Mouse (Mus musculus): ENCODE results near the gene Ces1c. TPM values are rescaled to one million over a fixed set of nuclear protein-coding genes. Genes with fewer than 3 reads are reported as not detected.

Gene Ces1c
- polyA plus RNA-seq (2015; fragmentation: Nextera tagmentation; extraction: Ambion mirVana) = not detected in 2 replicates

GRCm38 (mm10) chr8:93131233-93131980 is at the start of gene Ces1c:
Gene Ces1c (minus strand): TSS chr8:93131283.
- Histone ChIP-seq H3K4me3 (no peak within 1 kb of the TSS), H3K4me1 (no peaks in the 10 kb centered on the region), H3K9ac (no peak within 1 kb of the TSS), H3K9me3 (no peaks in the 10 kb centered on the region), H3K27me3 (no peaks in the 10 kb centered on the region), H3K4me2 (replicated peaks) (no peak within 1 kb of the TSS), H3K36me3 (no peaks in the 10 kb centered on the region), H3K27ac (no peak within 1 kb of the TSS)
- ATAC-seq (ENCODE audit: low FRiP score, low read depth) = no peak
- WGBS = 86% methylated on average over 3 of the region's 3 CpGs

- Histone ChIP-seq H3K4me1 (peaks cover 7% of the 10 kb centered on the region), H3K9ac (no peak overlapping the region), H3K9me3 (no peaks in the 10 kb centered on the region), H3K27me3 (no peaks in the 10 kb centered on the region), H3K36me3 (no peaks in the 10 kb centered on the region), H3K27ac (no peak overlapping the region), H3K4me2 (replicated peaks) (no peak overlapping the region), H3K4me3 (no peak overlapping the region)
- ATAC-seq (ENCODE audit: low FRiP score, low read depth) = no peak
- 73% methylated on average over 4 of the region's 4 CpGs for WGBS
These were observed 49.6 kb upstream of the Ces1c start for GRCm38 (mm10) chr8:93180581-93181129.

GRCm38 (mm10) chr8:93176593-93176992 is 45.5 kb upstream of the Ces1c start:
- no peak overlapping the region for H3K9ac ChIP-seq
- H3K4me3 ChIP-seq = no peak overlapping the region
- H3K27ac ChIP-seq = no peak overlapping the region
- no peaks in the 10 kb centered on the region for H3K9me3 ChIP-seq
- no peaks in the 10 kb centered on the region for H3K27me3 ChIP-seq
- H3K4me1 ChIP-seq = peaks cover 7% of the 10 kb centered on the region
- H3K4me2 ChIP-seq (replicated peaks) = no peak overlapping the region
- no peak for ATAC-seq (ENCODE audit: low FRiP score, low read depth)
- no peaks in the 10 kb centered on the region for H3K36me3 ChIP-seq
- 27% methylated on average over 1 of the region's 1 CpGs for WGBS

GRCm38 (mm10) chr8:93174554-93174953 is 43.5 kb upstream of the Ces1c start:
- H3K27ac ChIP-seq = no peak overlapping the region
- ATAC-seq (ENCODE audit: low FRiP score, low read depth) = no peak; the same call in 1 of the 2 replicates
- H3K4me2 ChIP-seq (replicated peaks) = no peak overlapping the region
- H3K9me3 ChIP-seq = no peaks in the 10 kb centered on the region
- no peaks in the 10 kb centered on the region for H3K27me3 ChIP-seq
- WGBS = 56% methylated on average over 2 of the region's 2 CpGs
- H3K9ac ChIP-seq = no peak overlapping the region
- H3K36me3 ChIP-seq = no peaks in the 10 kb centered on the region
- no peak overlapping the region for H3K4me3 ChIP-seq
- peaks cover 7% of the 10 kb centered on the region for H3K4me1 ChIP-seq

GRCm38 (mm10) chr8:93171846-93172590 is 40.9 kb upstream of the Ces1c start:
- ATAC-seq (ENCODE audit: low FRiP score, low read depth) = no peak
- H3K9ac ChIP-seq = no peak overlapping the region
- no peak overlapping the region for H3K4me3 ChIP-seq
- WGBS = 71% methylated on average over 1 of the region's 1 CpGs
- no peaks in the 10 kb centered on the region for H3K36me3 ChIP-seq
- no peaks in the 10 kb centered on the region for H3K27me3 ChIP-seq
- H3K4me1 ChIP-seq = peaks cover 7% of the 10 kb centered on the region
- H3K4me2 ChIP-seq (replicated peaks) = no peak overlapping the region
- no peaks in the 10 kb centered on the region for H3K9me3 ChIP-seq
- no peak overlapping the region for H3K27ac ChIP-seq

GRCm38 (mm10) chr8:93163363-93163762 is 32.3 kb upstream of the Ces1c start:
- WGBS = 97% methylated on average over 1 of the region's 1 CpGs
- no peak for ATAC-seq (ENCODE audit: low FRiP score, low read depth)
- no peaks in the 10 kb centered on the region for H3K27me3 ChIP-seq
- H3K4me2 ChIP-seq (replicated peaks) = no peak overlapping the region
- H3K9me3 ChIP-seq = no peaks in the 10 kb centered on the region
- H3K4me1 ChIP-seq = no peaks in the 10 kb centered on the region
- no peak overlapping the region for H3K9ac ChIP-seq
- H3K27ac ChIP-seq = no peak overlapping the region
- H3K36me3 ChIP-seq = no peaks in the 10 kb centered on the region
- H3K4me3 ChIP-seq = no peak overlapping the region

GRCm38 (mm10) chr8:93151401-93151800 is 20.3 kb upstream of the Ces1c start:
- no peak for ATAC-seq (ENCODE audit: low FRiP score, low read depth)
- no peak overlapping the region for H3K27ac ChIP-seq
- no peaks in the 10 kb centered on the region for H3K9me3 ChIP-seq
- H3K27me3 ChIP-seq = no peaks in the 10 kb centered on the region
- H3K36me3 ChIP-seq = no peaks in the 10 kb centered on the region
- H3K4me2 ChIP-seq (replicated peaks) = no peak overlapping the region
- H3K9ac ChIP-seq = no peak overlapping the region
- H3K4me1 ChIP-seq = no peaks in the 10 kb centered on the region
- H3K4me3 ChIP-seq = no peak overlapping the region
- 100% methylated on average over 1 of the region's 1 CpGs for WGBS

- H3K4me1 ChIP-seq = no peaks in the 10 kb centered on the region
- H3K27ac ChIP-seq = no peak overlapping the region
- no peak overlapping the region for H3K4me2 ChIP-seq (replicated peaks)
These were observed 16.2 kb upstream of the Ces1c start for GRCm38 (mm10) chr8:93147331-93147730.

GRCm38 (mm10) chr8:93140696-93141095 is 9.6 kb upstream of the Ces1c start:
- Histone ChIP-seq H3K9ac (no peak overlapping the region), H3K27ac (no peak overlapping the region), H3K9me3 (no peaks in the 10 kb centered on the region), H3K36me3 (no peaks in the 10 kb centered on the region), H3K4me2 (replicated peaks) (no peak overlapping the region), H3K27me3 (no peaks in the 10 kb centered on the region), H3K4me3 (no peak overlapping the region), H3K4me1 (no peaks in the 10 kb centered on the region)
- WGBS = 35% methylated on average over 1 of the region's 1 CpGs
- no peak for ATAC-seq (ENCODE audit: low FRiP score, low read depth)

More at GRCm38 (mm10) chr8:93147331-93147730, 16.2 kb upstream of the Ces1c start:
- Histone ChIP-seq H3K9ac (no peak overlapping the region), H3K9me3 (no peaks in the 10 kb centered on the region), H3K27me3 (no peaks in the 10 kb centered on the region), H3K4me3 (no peak overlapping the region), H3K36me3 (no peaks in the 10 kb centered on the region)
- no peak for ATAC-seq (ENCODE audit: low FRiP score, low read depth)

GRCm38 (mm10) chr8:93132196-93132595 is 1.1 kb upstream of the Ces1c start:
- WGBS = 89% methylated on average over 2 of the region's 2 CpGs
- H3K27me3 ChIP-seq = no peaks in the 10 kb centered on the region
- H3K4me3 ChIP-seq = no peak overlapping the region
- H3K4me1 ChIP-seq = no peaks in the 10 kb centered on the region
- H3K36me3 ChIP-seq = no peaks in the 10 kb centered on the region
- no peak overlapping the region for H3K4me2 ChIP-seq (replicated peaks)
- H3K27ac ChIP-seq = no peak overlapping the region
- no peak for ATAC-seq (ENCODE audit: low FRiP score, low read depth)
- H3K9ac ChIP-seq = no peak overlapping the region
- no peaks in the 10 kb centered on the region for H3K9me3 ChIP-seq

- ATAC-seq (ENCODE audit: low FRiP score, low read depth) = no peak
- no peak overlapping the region for H3K4me2 ChIP-seq (replicated peaks)
- H3K9me3 ChIP-seq = no peaks in the 10 kb centered on the region
- H3K27ac ChIP-seq = no peak overlapping the region
- H3K27me3 ChIP-seq = no peaks in the 10 kb centered on the region
- H3K36me3 ChIP-seq = no peaks in the 10 kb centered on the region
- H3K9ac ChIP-seq = no peak overlapping the region
- H3K4me3 ChIP-seq = no peak overlapping the region
- H3K4me1 ChIP-seq = no peaks in the 10 kb centered on the region
- WGBS = 75% methylated on average over 2 of the region's 2 CpGs
These were observed 4.6 kb downstream of the Ces1c start for GRCm38 (mm10) chr8:93126476-93126875.

GRCm38 (mm10) chr8:93122005-93122404 is 9.1 kb downstream of the Ces1c start:
- Histone ChIP-seq H3K4me2 (replicated peaks) (no peak overlapping the region), H3K27ac (no peak overlapping the region), H3K4me3 (no peak overlapping the region), H3K27me3 (no peaks in the 10 kb centered on the region), H3K4me1 (no peaks in the 10 kb centered on the region), H3K9me3 (no peaks in the 10 kb centered on the region), H3K9ac (no peak overlapping the region), H3K36me3 (no peaks in the 10 kb centered on the region)
- 85% methylated on average over 1 of the region's 1 CpGs for WGBS
- ATAC-seq (ENCODE audit: low FRiP score, low read depth) = no peak
